ENCODE assay signal across 9 mouse cellular contexts in genomic region chr2:136885579-136885978, GRCm38 (mm10). TPM values are rescaled to one million over a fixed set of nuclear protein-coding genes. Genes with fewer than 3 reads are reported as not detected.
DNase-seq lines count a peak whose midpoint lies in the region; ATAC-seq lines count a peak whose summit lies in the region.
"Had no signal": no experiment of that assay in that cellular context is flagged by ENCODE, and none has a peak within 500 bp of the region (broad histone marks: within the 10 kb centered on the region; RNA-seq: fewer than 3 reads in every experiment).

TSS of gene AL731706.2 (minus strand) at chr2:136885679.

- peaks cover 45% of the 10 kb centered on the region for H3K36me3 ChIP-seq in kidney, embryonic 15.5 days
- H3K36me3 ChIP-seq in embryonic facial prominence, embryonic 12.5 days: peaks cover 16% of the 10 kb centered on the region
- H3K36me3 ChIP-seq in midbrain, embryonic 11.5 days (ENCODE audit: control insufficient read depth, insufficient read depth, low read length): peaks cover 2% of the 10 kb centered on the region; the same call in 1 of the 2 replicates

- H3K9me3 ChIP-seq in kidney, embryonic 15.5 days (replicated peaks): no peaks in the 10 kb centered on the region
- no peaks in the 10 kb centered on the region for H3K9me3 ChIP-seq in embryonic facial prominence, embryonic 12.5 days
- no peaks in the 10 kb centered on the region for H3K9me3 ChIP-seq in midbrain, embryonic 11.5 days (ENCODE audit: control insufficient read depth, low read length)

- no peak for DNase-seq in kidney, postnatal 36 days
- DNase-seq in heart, postnatal 10 days: no peak
- no peak for DNase-seq in midbrain, embryonic 11.5 days (ENCODE audit: low spot score, missing footprints)
- DNase-seq in spleen, postnatal 10 days (ENCODE audit: low spot score in 2 of 2): no peak
- DNase-seq in cerebellum, postnatal 4 days (ENCODE audit: low spot score in 2 of 2): no peak

- 91% methylated on average over 2 of the region's 2 CpGs for WGBS in kidney, embryonic 15.5 days
- 87% methylated on average over 2 of the region's 2 CpGs for WGBS in embryonic facial prominence, embryonic 12.5 days
- 91% methylated on average over 2 of the region's 2 CpGs for WGBS in midbrain, embryonic 11.5 days

- H3K4me3 ChIP-seq in kidney, embryonic 15.5 days (replicated peaks): no peak within 1 kb of the TSS
- no peak within 1 kb of the TSS for H3K4me3 ChIP-seq in embryonic facial prominence, embryonic 12.5 days
- H3K4me3 ChIP-seq in midbrain, embryonic 11.5 days (ENCODE audit: low read depth, low read length): no peak within 1 kb of the TSS

- no peak within 1 kb of the TSS for H3K4me2 ChIP-seq in kidney, embryonic 15.5 days
- H3K4me2 ChIP-seq in embryonic facial prominence, embryonic 12.5 days (replicated peaks): no peak within 1 kb of the TSS
- H3K4me2 ChIP-seq in midbrain, embryonic 11.5 days: no peak within 1 kb of the TSS

- no peak within 1 kb of the TSS for H3K9ac ChIP-seq in kidney, embryonic 15.5 days
- H3K9ac ChIP-seq in embryonic facial prominence, embryonic 12.5 days: no peak within 1 kb of the TSS
- no peak within 1 kb of the TSS for H3K9ac ChIP-seq in midbrain, embryonic 11.5 days (ENCODE audit: low read length)

- no peak for ATAC-seq in kidney, embryonic 15.5 days (replicated peaks; ENCODE audit: low FRiP score)
- no peak for ATAC-seq in embryonic facial prominence, embryonic 12.5 days (ENCODE audit: insufficient number of reproducible peaks, insufficient read depth, low FRiP score, low TSS enrichment)
- no peak for ATAC-seq in midbrain, embryonic 11.5 days (ENCODE audit: low FRiP score)
- ATAC-seq in megakaryocyte progenitor cell, adult 5-6 weeks (replicated peaks; ENCODE audit: poor library complexity): no peak

- intact Hi-C loops in heart, postnatal 10 days (cut with DNase I): loop anchor here (5.0 to 10.0 kb wide), 3 partner anchors 53 to 741 kb away; partner anchors contain the start of gene Snap25

- H3K27ac ChIP-seq in kidney, embryonic 15.5 days: no peak within 1 kb of the TSS
- no peak within 1 kb of the TSS for H3K27ac ChIP-seq in embryonic facial prominence, embryonic 12.5 days
- H3K27ac ChIP-seq in midbrain, embryonic 11.5 days (ENCODE audit: low read depth, low read length): no peak within 1 kb of the TSS

- H3K4me1 ChIP-seq in kidney, embryonic 15.5 days: peaks cover 5% of the 10 kb centered on the region
- H3K4me1 ChIP-seq in embryonic facial prominence, embryonic 12.5 days: peaks cover 3% of the 10 kb centered on the region; the same call in 1 of the 2 replicates
- peaks cover 4% of the 10 kb centered on the region; the same call in 1 of the 2 replicates for H3K4me1 ChIP-seq in midbrain, embryonic 11.5 days (ENCODE audit: control insufficient read depth, insufficient read depth, low read length)

- no peaks in the 10 kb centered on the region for H3K27me3 ChIP-seq in kidney, embryonic 15.5 days
- no peaks in the 10 kb centered on the region for H3K27me3 ChIP-seq in embryonic facial prominence, embryonic 12.5 days
- H3K27me3 ChIP-seq in midbrain, embryonic 11.5 days (ENCODE audit: control insufficient read depth, insufficient read depth, low read length): no peaks in the 10 kb centered on the region

RNA-seq across cellular contexts. Expression of gene AL731706.2, which starts in this region (rescaled TPM):
- 37.8 and 55.1 TPM in 2 replicates for polyA plus RNA-seq in kidney, embryonic 15.5 days (2015; fragmentation: Nextera tagmentation; extraction: Ambion mirVana)
- 18.4 and 33.5 TPM in 2 replicates for polyA plus RNA-seq in embryonic facial prominence, embryonic 12.5 days (2016; fragmentation: Nextera tagmentation; extraction: Ambion mirVana)
- 10 to 100 TPM; 24.9 to 33.6 TPM for total RNA-seq in heart, postnatal 10 days (2021)
- polyA plus RNA-seq in midbrain, embryonic 11.5 days (2014; fragmentation: Nextera tagmentation; extraction: Ambion mirVana): 14.0 and 17.3 TPM in 2 replicates
- 5.2 and 24.7 TPM in 2 replicates for total RNA-seq in megakaryocyte progenitor cell, adult 5-6 weeks (2015)
- total RNA-seq in megakaryocyte progenitor cell, adult 5-6 weeks (2017): 22.6 TPM in 1 of 2 replicates, not detected in the other
- polyA plus RNA-seq: cortical plate, adult 2 months had no signal
